Comparison of ENCODE assay signal across 8 mouse cellular contexts in the genomic region with DNA sequence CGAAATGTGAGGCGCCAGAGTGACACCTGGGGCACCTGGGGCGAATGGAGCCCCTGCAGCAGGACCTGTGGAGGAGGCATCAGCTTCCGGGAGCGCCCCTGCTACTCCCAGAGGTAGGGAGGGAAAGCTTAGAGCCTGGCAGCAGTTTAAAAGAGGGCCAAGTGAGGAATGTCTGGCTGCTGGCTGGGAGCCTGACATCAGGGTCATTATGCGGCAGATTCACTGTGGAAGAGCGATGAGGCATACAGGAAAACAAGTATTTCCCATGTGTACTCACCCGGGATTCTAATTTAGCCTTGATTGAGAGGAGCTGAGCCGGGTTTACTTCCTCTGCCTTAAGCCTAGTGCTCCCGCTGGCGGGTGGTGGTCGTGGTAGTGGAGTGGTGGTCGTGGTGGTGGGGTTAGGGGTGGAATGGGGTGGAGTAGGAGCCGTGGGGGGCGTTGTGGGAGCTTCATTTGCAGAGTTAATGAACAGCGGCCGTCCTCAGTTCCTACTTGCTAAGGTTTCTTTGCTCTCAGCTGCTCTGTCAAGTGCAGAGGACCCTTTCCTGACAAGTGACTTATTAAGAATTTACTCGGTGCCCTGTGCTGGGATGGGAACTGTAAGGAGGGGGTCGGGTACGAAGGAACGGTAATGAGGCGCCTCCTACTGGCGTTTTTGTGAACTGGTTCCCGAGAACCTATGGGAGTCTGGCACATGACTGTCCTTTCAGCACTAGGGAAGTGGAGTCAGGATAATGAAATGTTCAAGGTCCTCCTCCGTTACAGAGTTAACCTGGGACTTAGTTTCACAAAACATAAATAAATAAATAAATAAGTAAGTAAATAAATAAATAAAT. TPM values are rescaled to one million over a fixed set of nuclear protein-coding genes. Genes with fewer than 3 reads are reported as not detected.
DNase-seq lines count a peak whose midpoint lies in the region; ATAC-seq and TF ChIP-seq lines count a peak whose summit lies in the region.

No protein-coding gene starts in this region.

- no peak overlapping the region for H3K9ac ChIP-seq in MEL (ENCODE audit: control insufficient read depth, low read depth, low read length, poor library complexity, severe bottlenecking)
- H3K9ac ChIP-seq in heart, embryonic 15.5 days = peak overlapping the region; percentile 17; the same call in 1 of the 2 replicates
- no peak overlapping the region for H3K9ac ChIP-seq in kidney, postnatal 0 days (ENCODE audit: low read depth, low read length)
- H3K9ac ChIP-seq in stomach, embryonic 15.5 days = no peak overlapping the region

- H3K9me3 ChIP-seq in MEL (replicated peaks; ENCODE audit: insufficient read depth, low read length) = no peaks in the 10 kb centered on the region
- H3K9me3 ChIP-seq in heart, embryonic 15.5 days (replicated peaks) = no peaks in the 10 kb centered on the region
- no peaks in the 10 kb centered on the region for H3K9me3 ChIP-seq in kidney, postnatal 0 days (replicated peaks; ENCODE audit: low read length)
- H3K9me3 ChIP-seq in stomach, embryonic 15.5 days = no peaks in the 10 kb centered on the region

- peak overlapping the region; percentile 59 for H3K4me2 ChIP-seq in heart, embryonic 15.5 days
- H3K4me2 ChIP-seq in kidney, postnatal 0 days (ENCODE audit: low read length) = peak overlapping the region; percentile 55
- peak overlapping the region; percentile 41 for H3K4me2 ChIP-seq in stomach, embryonic 15.5 days

- H3K79me2 ChIP-seq in MEL (ENCODE audit: control insufficient read depth, insufficient read depth, low read length, poor library complexity) = no peaks in the 10 kb centered on the region

- H3K27ac ChIP-seq in MEL (ENCODE audit: control insufficient read depth, low read depth, low read length) = no peak overlapping the region
- no peak overlapping the region for H3K27ac ChIP-seq in heart, embryonic 15.5 days
- peak overlapping the region; percentile 85 for H3K27ac ChIP-seq in kidney, postnatal 0 days
- no peak overlapping the region for H3K27ac ChIP-seq in stomach, embryonic 15.5 days

- DNase-seq in cerebellum, adult 9-10 months = peak; percentile 49
- DNase-seq in cerebellum, adult 9-11 months = no peak
- peak; percentile 68 for DNase-seq in MEL (ENCODE audit: low read depth, low spot score)
- peak; percentile 87 for DNase-seq in embryo, embryonic 11 days
- peak; percentile 93 for DNase-seq in kidney, postnatal 0 days (ENCODE audit: low spot score)
- peak; percentile 50 to 79 for DNase-seq in lung, postnatal 4 days

- H3K4me1 ChIP-seq in MEL (ENCODE audit: control insufficient read depth in 1 of 2, insufficient read depth in 2 of 2, low read length in 2 of 2) = no peaks in the 10 kb centered on the region; a peak in 1 of 4 replicates
- H3K4me1 ChIP-seq in heart, embryonic 15.5 days (replicated peaks) = peaks cover 16% of the 10 kb centered on the region
- H3K4me1 ChIP-seq in kidney, postnatal 0 days (replicated peaks; ENCODE audit: insufficient read depth, low read length) = peaks cover 27% of the 10 kb centered on the region
- H3K4me1 ChIP-seq in stomach, embryonic 15.5 days = peaks cover 26% of the 10 kb centered on the region

- 0 out of 2 replicates have a peak, but pooled peaks have one; percentile 45 for ATAC-seq in heart, embryonic 15.5 days (replicated peaks; ENCODE audit: insufficient number of reproducible peaks, insufficient read depth, low FRiP score, low read depth)
- peak; percentile 73 for ATAC-seq in kidney, postnatal 0 days (replicated peaks; ENCODE audit: low FRiP score, low read depth)
- no peak for ATAC-seq in stomach, embryonic 15.5 days (ENCODE audit: insufficient read depth, low FRiP score, low read depth)

- no peak for TF ChIP-seq POLR2A in MEL (IDR thresholded peaks at IDR 0.05; ENCODE audit: control insufficient read depth in 1 of 2, insufficient read depth in 1 of 2, low read depth in 1 of 2, low read length in 2 of 2, poor library complexity in 1 of 2)

- no peak overlapping the region for H3K4me3 ChIP-seq in MEL (ENCODE audit: control insufficient read depth in 1 of 2, insufficient read depth in 1 of 2, low read depth in 2 of 2, low read length in 2 of 2)
- peak overlapping the region; percentile 27 for H3K4me3 ChIP-seq in heart, embryonic 15.5 days
- H3K4me3 ChIP-seq in kidney, postnatal 0 days (replicated peaks; ENCODE audit: low read depth, low read length) = 0 out of 2 replicates have a peak overlapping the region, but pooled peaks have one; percentile 0
- H3K4me3 ChIP-seq in stomach, embryonic 15.5 days (replicated peaks) = no peak overlapping the region; the same call in 1 of the 2 replicates

- peak; percentile 81 to 82 (median 82) for TF ChIP-seq CTCF in MEL (IDR thresholded peaks at IDR 0.05 in 2 of 3, conservative IDR thresholded peaks at IDR 0.05 in 1 of 3; ENCODE audit: control insufficient read depth in 1 of 3, insufficient read depth in 1 of 3, low read depth in 2 of 3, low read length in 3 of 3, poor library complexity in 1 of 3, severe bottlenecking in 1 of 3)
- peak; percentile 91 for TF ChIP-seq CTCF in kidney, postnatal 0 days (IDR thresholded peaks at IDR 0.05; ENCODE audit: low read depth)

- no peak for TF ChIP-seq EP300 in MEL (IDR thresholded peaks at IDR 0.05; ENCODE audit: low read depth in 1 of 2, low read length in 2 of 2)

- TF ChIP-seq RAD21 in MEL (IDR thresholded peaks at IDR 0.05; ENCODE audit: low read depth, low read length) = peak; percentile 84

- H3K36me3 ChIP-seq in MEL (ENCODE audit: control insufficient read depth in 1 of 2, insufficient read depth in 2 of 2, low read length in 2 of 2) = no peaks in the 10 kb centered on the region
- no peaks in the 10 kb centered on the region for H3K36me3 ChIP-seq in heart, embryonic 15.5 days
- H3K36me3 ChIP-seq in kidney, postnatal 0 days (ENCODE audit: insufficient read depth, low read length) = no peaks in the 10 kb centered on the region
- H3K36me3 ChIP-seq in stomach, embryonic 15.5 days = no peaks in the 10 kb centered on the region

- H3K27me3 ChIP-seq in MEL (ENCODE audit: control insufficient read depth in 1 of 2, insufficient read depth in 2 of 2, low read length in 2 of 2) = no peaks in the 10 kb centered on the region
- peaks cover 7% of the 10 kb centered on the region; the same call in 1 of the 2 replicates for H3K27me3 ChIP-seq in heart, embryonic 15.5 days
- no peaks in the 10 kb centered on the region for H3K27me3 ChIP-seq in kidney, postnatal 0 days (ENCODE audit: insufficient read depth, low read length)
- no peaks in the 10 kb centered on the region for H3K27me3 ChIP-seq in stomach, embryonic 15.5 days (replicated peaks)

- 6% methylated on average over 25 of the region's 25 CpGs for WGBS in heart, embryonic 15.5 days
- 5% methylated on average over 25 of the region's 25 CpGs for WGBS in kidney, postnatal 0 days
- 7% methylated on average over 25 of the region's 25 CpGs for WGBS in stomach, embryonic 15.5 days

TF ChIP-seq in MEL, 35 proteins besides CTCF, POLR2A, EP300 and RAD21:
- no peak for TF ChIP-seq USF1 (IDR thresholded peaks at IDR 0.05; ENCODE audit: low read depth, low read length)
- peak; percentile 79 for TF ChIP-seq ZC3H11A (IDR thresholded peaks at IDR 0.05; ENCODE audit: low read depth, low read length)
- no peak for TF ChIP-seq NRF1 (IDR thresholded peaks at IDR 0.05; ENCODE audit: insufficient read depth, low read depth, low read length, poor library complexity, severe bottlenecking)
- TF ChIP-seq POLR2AphosphoS2 (IDR thresholded peaks at IDR 0.05; ENCODE audit: low read length) = no peak
- TF ChIP-seq BHLHE40 (IDR thresholded peaks at IDR 0.05; ENCODE audit: borderline replicate concordance, low read depth, low read length) = peak; percentile 33; the same call in 1 of the 2 replicates
- no peak for TF ChIP-seq MAFK (IDR thresholded peaks at IDR 0.05; ENCODE audit: borderline replicate concordance, low read depth, low read length)
- TF ChIP-seq MAZ (IDR thresholded peaks at IDR 0.05; ENCODE audit: low read depth, low read length) = peak; percentile 36; the same call in 1 of the 2 replicates
- peak; percentile 75 for TF ChIP-seq SMC3 (IDR thresholded peaks at IDR 0.05; ENCODE audit: low read depth, low read length)
- TF ChIP-seq RCOR1 (IDR thresholded peaks at IDR 0.05; ENCODE audit: low read depth, low read length) = no peak
TF ChIP-seq in MEL: peak in this region for 4.

RNA-seq across cellular contexts. Expression of gene Papln, which starts 7.2 kb away (rescaled TPM):
- 0.04 and 0.07 TPM in 2 replicates for total RNA-seq in MEL (2012; rRNA removed)
- under 1 TPM in 1 of 2 experiments, not detected in 1; 0.07 TPM for polyA plus RNA-seq in MEL (2012; ENCODE audit: insufficient read depth in 1 of 2, insufficient read length in 2 of 2, low read depth in 1 of 2, low replicate concordance in 2 of 2, missing spikeins in 1 of 2)
- polyA plus RNA-seq in heart, embryonic 15.5 days (2015; fragmentation: Nextera tagmentation; extraction: Ambion mirVana) = 0.69 and 1.0 TPM in 2 replicates
- polyA plus RNA-seq in kidney, postnatal 0 days (2015; fragmentation: Nextera tagmentation; extraction: Ambion mirVana) = 3.6 and 3.7 TPM in 2 replicates
- 3.5 TPM in 2 replicates for polyA plus RNA-seq in stomach, embryonic 15.5 days (2015; fragmentation: Nextera tagmentation; extraction: Ambion mirVana)

Comparison
In these comparisons a context has a peak if more than half of its experiments do, and no peak if none do; other contexts are left out.
1. H3K4me3 ChIP-seq: peak in heart, embryonic 15.5 days (single experiment) and kidney, postnatal 0 days (single experiment); none in MEL (0 of 2) and stomach, embryonic 15.5 days (single experiment).
2. Peak in every context shown above with its lines, with median percentiles within 50 percentile points of each other: H3K4me2 ChIP-seq.